Mouse (Mus musculus) embryonic facial prominence, embryonic 13.5 days (tissue): ENCODE data around the gene Map4k3. TPM values are rescaled to one million over a fixed set of nuclear protein-coding genes. Genes with fewer than 3 reads are reported as not detected.
"Not testable (repeated sequence)": the region's sequence is repeated elsewhere in the genome, so short reads cannot be mapped to it uniquely, and the experiment has no call there.

Source experiments
- ATAC-seq: fragments of 200-750 bp; cut with Nextera tagmentation; 2 replicates; pipeline ENCODE4 v1.8.0; 2017; ENCODE audit warnings: low read depth; ENCODE audit not compliant: insufficient number of reproducible peaks, insufficient read depth, low FRiP score, low TSS enrichment
- H3K27ac ChIP-seq: fragments of 300-500 bp; sonication (generic); 2 replicates; pipeline ENCODE4 v1.5.1; 2015; ENCODE audit warnings: moderate library complexity, mild to moderate bottlenecking, inconsistent platforms
- H3K27me3 ChIP-seq: fragments of 300-500 bp; sonication (generic); 2 replicates; pipeline ENCODE4 v1.6.1; 2015; ENCODE audit warnings: mild to moderate bottlenecking, inconsistent platforms
- H3K36me3 ChIP-seq: fragments of 300-500 bp; sonication (generic); 2 replicates; pipeline ENCODE4 v1.6.1; 2015; ENCODE audit warnings: mild to moderate bottlenecking, inconsistent platforms
- H3K4me1 ChIP-seq: fragments of 300-500 bp; sonication (generic); 2 replicates; pipeline ENCODE4 v1.6.1; 2015; ENCODE audit warnings: inconsistent platforms
- H3K4me2 ChIP-seq: fragments of 300-500 bp; sonication (generic); 2 replicates; pipeline ENCODE4 v1.6.1; 2015; ENCODE audit warnings: moderate library complexity, mild to moderate bottlenecking, inconsistent platforms
- H3K4me3 ChIP-seq: fragments of 300-500 bp; sonication (generic); 2 replicates; pipeline ENCODE4 v1.5.1; 2015; ENCODE audit warnings: mild to moderate bottlenecking, inconsistent platforms
- H3K9ac ChIP-seq: fragments of 300-500 bp; sonication (generic); 2 replicates; pipeline ENCODE4 v1.6.1; 2015; ENCODE audit warnings: mild to moderate bottlenecking, inconsistent platforms
- H3K9me3 ChIP-seq: fragments of 300-500 bp; sonication (generic); 2 replicates; pipeline ENCODE4 v1.6.1; 2016; ENCODE audit warnings: inconsistent platforms
- WGBS: fragments of 180-500 bp; shearing (Covaris S2); methylation state at CpG from one replicate; pipeline ENCODE4 v1.1.7; 2015; ENCODE audit warnings: mixed read lengths; 5-methylcytosine and 5-hydroxymethylcytosine counted together
- polyA plus RNA-seq: library from polyadenylated mRNA; unstranded; fragments of >200 nt; fragmentation: Nextera tagmentation; extraction: Ambion mirVana; gene quantifications from 2 replicates; pipeline ENCODE4 v1.2.1, GENCODE M21; 2015

Gene Map4k3
- polyA plus RNA-seq, 1 experiment from 2014 or later, result 23.7 TPM

DNA sequence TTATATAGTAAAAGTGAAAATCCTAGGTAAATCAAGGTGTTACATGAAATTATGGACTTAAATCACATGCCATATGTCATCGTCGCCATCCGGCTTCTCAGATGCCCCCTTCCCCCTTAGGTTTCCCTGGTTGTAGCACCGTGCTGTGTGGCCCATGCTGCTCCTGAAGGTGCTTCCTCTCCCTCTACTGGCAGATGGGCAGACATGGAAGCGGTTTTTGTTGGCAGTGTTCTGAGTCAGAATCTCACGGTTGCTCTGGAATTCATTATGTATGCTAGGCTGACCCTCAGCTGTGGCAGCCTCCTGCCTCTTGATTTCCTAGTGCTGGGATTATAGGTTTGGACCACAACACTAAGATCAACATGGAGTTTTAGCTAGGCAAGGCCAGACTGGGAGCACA is 191.1 kb downstream of the Map4k3 start:
- H3K9ac ChIP-seq, result no peak overlapping the region
- no peaks in the 10 kb centered on the region for H3K27me3 ChIP-seq
- no peaks in the 10 kb centered on the region for H3K4me1 ChIP-seq
- no peak overlapping the region for H3K4me2 ChIP-seq
- no peak for ATAC-seq
- H3K27ac ChIP-seq, result no peak overlapping the region
- no peak overlapping the region for H3K4me3 ChIP-seq
- no peaks in the 10 kb centered on the region for H3K36me3 ChIP-seq
- WGBS, result 52% methylated on average over 6 of the region's 6 CpGs
- no peaks in the 10 kb centered on the region for H3K9me3 ChIP-seq

GRCm38 (mm10) chr17:80535633-80536032 is 192.7 kb downstream of the Map4k3 start:
- Histone ChIP-seq H3K4me3 (no peak overlapping the region), H3K27me3 (no peaks in the 10 kb centered on the region), H3K4me2 (no peak overlapping the region), H3K27ac (no peak overlapping the region), H3K9ac (no peak overlapping the region), H3K4me1 (no peaks in the 10 kb centered on the region), H3K9me3 (no peaks in the 10 kb centered on the region), H3K36me3 (no peaks in the 10 kb centered on the region)
- 79% methylated on average over 6 of the region's 6 CpGs for WGBS
- no peak for ATAC-seq

GRCm38 (mm10) chr17:80531351-80531750 is 196.9 kb downstream of the Map4k3 start:
- 51% methylated on average over 2 of the region's 2 CpGs for WGBS
- not testable (repeated sequence) for H3K4me2 ChIP-seq, H3K9me3 ChIP-seq, H3K36me3 ChIP-seq, ATAC-seq, H3K9ac ChIP-seq, H3K27ac ChIP-seq, H3K4me3 ChIP-seq, H3K27me3 ChIP-seq, H3K4me1 ChIP-seq

Other genes with a start within 250 kb of the Map4k3 start
- gene Sos1, start 248.0 kb downstream of the Map4k3 start, polyA plus RNA-seq, result 5.5 and 6.8 TPM in 2 replicates
- gene Cdkl4, start 150.7 kb downstream of the Map4k3 start, polyA plus RNA-seq, result 0.34 and 1.1 TPM in 2 replicates
- gene Tmem178, start 216.1 kb upstream of the Map4k3 start, polyA plus RNA-seq, result 4.7 and 6.8 TPM in 2 replicates